Mouse (Mus musculus) adrenal gland, postnatal 4 days (tissue): ENCODE results near the gene Kcnh6. TPM values are rescaled to one million over a fixed set of nuclear protein-coding genes. Genes with fewer than 3 reads are reported as not detected.
"Not testable (repeated sequence)": the region's sequence is repeated elsewhere in the genome, so short reads cannot be mapped to it uniquely, and the experiment has no call there.

Source experiments
- DNase-seq, 2 experiments: peaks; one replicate each; pipeline ENCODE4 v3.0.0; 2021 to 2022; ENCODE audit warnings: low spot score in 2 of 2, mixed read lengths in 2 of 2
- total RNA-seq, 2 experiments: library from RNA; stranded (reverse); gene quantifications; 2 replicates each; pipeline ENCODE4 v1.2.3; 2021

Gene Kcnh6
- total RNA-seq, 2 experiments from 2014 or later = 0.31 to 0.92 TPM

- no peak for DNase-seq
Observed at GRCm38 (mm10) chr11:106013556-106014225, 5.8 kb downstream of the Kcnh6 start.

GRCm38 (mm10) chr11:106016440-106016839 is 8.5 kb downstream of the Kcnh6 start:
- DNase-seq = no peak

- no peak for DNase-seq
Observed at GRCm38 (mm10) chr11:106020051-106020763, 12.3 kb downstream of the Kcnh6 start.

- no peak for DNase-seq
Observed at GRCm38 (mm10) chr11:106025774-106026173, 17.9 kb downstream of the Kcnh6 start.

GRCm38 (mm10) chr11:106026465-106027151 is 18.7 kb downstream of the Kcnh6 start:
- peak in 1 of 2 experiments; percentile 34 for DNase-seq

- no peak for DNase-seq
Observed at GRCm38 (mm10) chr11:106027607-106028006, 19.7 kb downstream of the Kcnh6 start.

GRCm38 (mm10) chr11:106032074-106032473 is 24.1 kb downstream of the Kcnh6 start:
- not testable (repeated sequence) for DNase-seq

- DNase-seq = no peak
Observed at GRCm38 (mm10) chr11:106033491-106033919, 25.6 kb downstream of the Kcnh6 start.

GRCm38 (mm10) chr11:106034986-106035385 is 27.1 kb downstream of the Kcnh6 start:
- DNase-seq = no peak

GRCm38 (mm10) chr11:106036548-106037417 is 28.9 kb downstream of the Kcnh6 start, which contains the start of gene Dcaf7:
Gene Dcaf7, plus strand, starts transcription at chr11:106036872.
- DNase-seq = peak; percentile 87 to 95

- DNase-seq = peak in 1 of 2 experiments; percentile 21
Observed at GRCm38 (mm10) chr11:106037418-106037751, 29.5 kb downstream of the Kcnh6 start.

GRCm38 (mm10) chr11:106044349-106044748 is 36.4 kb downstream of the Kcnh6 start:
- no peak for DNase-seq

GRCm38 (mm10) chr11:106045256-106045655 is 37.3 kb downstream of the Kcnh6 start:
- DNase-seq = no peak

GRCm38 (mm10) chr11:106045780-106046179 is 37.9 kb downstream of the Kcnh6 start:
- DNase-seq = no peak

GRCm38 (mm10) chr11:106046584-106046983 is 38.7 kb downstream of the Kcnh6 start:
- no peak for DNase-seq

- DNase-seq = no peak
Observed at GRCm38 (mm10) chr11:106053921-106054320, 46.0 kb downstream of the Kcnh6 start.

- DNase-seq = no peak
Observed at GRCm38 (mm10) chr11:106054600-106054999, 46.7 kb downstream of the Kcnh6 start.

GRCm38 (mm10) chr11:106055341-106055740 is 47.4 kb downstream of the Kcnh6 start:
- DNase-seq = no peak

GRCm38 (mm10) chr11:106056819-106057491 is 49.0 kb downstream of the Kcnh6 start:
- DNase-seq = no peak

GRCm38 (mm10) chr11:106058020-106058419 is 50.1 kb downstream of the Kcnh6 start:
- DNase-seq = no peak
